Mouse (Mus musculus) midbrain, embryonic 15.5 days (tissue): ENCODE measurements at regions not wholly inside any gene's neighbourhood (a gene's known extent, or its start where the extent isn't known, plus 50 kb on each side); places are given as distances from the start of the nearest gene placed in this dataset.

Experiments used
- ATAC-seq: fragments of 200-750 bp; cut with Nextera tagmentation; replicated peaks from 2 replicates; pipeline ENCODE4 v1.8.0; 2017; ENCODE audit warnings: moderate TSS enrichment
- H3K27ac ChIP-seq: fragments of 300-500 bp; sonication (generic); 2 replicates; pipeline ENCODE4 v1.5.1; 2015; ENCODE audit warnings: mild to moderate bottlenecking, inconsistent platforms
- H3K27me3 ChIP-seq: fragments of 300-500 bp; sonication (generic); replicated peaks from 2 replicates; pipeline ENCODE4 v1.6.1; 2015; ENCODE audit warnings: inconsistent platforms
- H3K36me3 ChIP-seq: fragments of 300-500 bp; sonication (generic); replicated peaks from 2 replicates; pipeline ENCODE4 v1.6.1; 2015; ENCODE audit warnings: inconsistent platforms
- H3K4me1 ChIP-seq: fragments of 300-500 bp; sonication (generic); 2 replicates; pipeline ENCODE4 v1.6.1; 2015; ENCODE audit warnings: inconsistent platforms
- H3K4me2 ChIP-seq: fragments of 300-500 bp; sonication (generic); 2 replicates; pipeline ENCODE4 v1.6.1; 2015; ENCODE audit warnings: inconsistent platforms, mild to moderate bottlenecking, moderate library complexity
- H3K4me3 ChIP-seq: fragments of 300-500 bp; sonication (generic); 2 replicates; pipeline ENCODE4 v1.5.1; 2015; ENCODE audit warnings: mild to moderate bottlenecking, inconsistent platforms
- H3K9ac ChIP-seq: fragments of 300-500 bp; sonication (generic); 2 replicates; pipeline ENCODE4 v1.6.1; 2015; ENCODE audit warnings: mild to moderate bottlenecking, inconsistent platforms
- H3K9me3 ChIP-seq: fragments of 300-500 bp; sonication (generic); 2 replicates; pipeline ENCODE4 v1.6.1; 2016; ENCODE audit warnings: inconsistent platforms
- WGBS: fragments of 180-500 bp; shearing (Covaris S2); methylation state at CpG from one replicate; pipeline ENCODE4 v1.1.7; 2015; ENCODE audit warnings: mixed read lengths; 5-methylcytosine and 5-hydroxymethylcytosine counted together

GRCm38 (mm10) chr10:7293203-7293602, 81.2 kb upstream of the Cnksr3 start:
- Histone ChIP-seq H3K4me2 (no peak overlapping the region), H3K27ac (no peak overlapping the region), H3K9me3 (no peaks in the 10 kb centered on the region), H3K4me3 (no peak overlapping the region), H3K4me1 (no peaks in the 10 kb centered on the region), H3K27me3 (no peaks in the 10 kb centered on the region), H3K9ac (no peak overlapping the region), H3K36me3 (no peaks in the 10 kb centered on the region)
- 75% methylated on average over 5 of the region's 5 CpGs for WGBS
- ATAC-seq, result no peak

GRCm38 (mm10) chr10:7289773-7290411, 77.9 kb upstream of the Cnksr3 start:
- H3K4me1 ChIP-seq, result no peaks in the 10 kb centered on the region
- H3K9me3 ChIP-seq, result no peaks in the 10 kb centered on the region
- H3K27me3 ChIP-seq, result no peaks in the 10 kb centered on the region
- no peak overlapping the region for H3K27ac ChIP-seq
- H3K4me2 ChIP-seq, result no peak overlapping the region
- WGBS, result 87% methylated on average over 10 of the region's 10 CpGs
- no peak overlapping the region for H3K9ac ChIP-seq
- no peaks in the 10 kb centered on the region for H3K36me3 ChIP-seq
- no peak for ATAC-seq
- no peak overlapping the region for H3K4me3 ChIP-seq

GRCm38 (mm10) chr10:7285112-7285905, 73.3 kb upstream of the Cnksr3 start:
- 87% methylated on average over 7 of the region's 7 CpGs for WGBS
- no peaks in the 10 kb centered on the region for H3K4me1 ChIP-seq
- H3K27me3 ChIP-seq, result no peaks in the 10 kb centered on the region
- no peak for ATAC-seq
- no peak overlapping the region for H3K4me2 ChIP-seq
- no peaks in the 10 kb centered on the region for H3K9me3 ChIP-seq
- H3K36me3 ChIP-seq, result no peaks in the 10 kb centered on the region
- H3K4me3 ChIP-seq, result no peak overlapping the region
- no peak overlapping the region for H3K27ac ChIP-seq
- no peak overlapping the region for H3K9ac ChIP-seq

GRCm38 (mm10) chr10:7280429-7280828, 68.4 kb upstream of the Cnksr3 start:
- Histone ChIP-seq H3K9me3 (no peaks in the 10 kb centered on the region), H3K36me3 (no peaks in the 10 kb centered on the region), H3K9ac (no peak overlapping the region), H3K4me3 (no peak overlapping the region), H3K4me1 (peaks cover 4% of the 10 kb centered on the region), H3K4me2 (no peak overlapping the region), H3K27me3 (no peaks in the 10 kb centered on the region), H3K27ac (no peak overlapping the region)
- 86% methylated on average over 2 of the region's 2 CpGs for WGBS
- no peak for ATAC-seq

GRCm38 (mm10) chr10:7278820-7279219, 66.8 kb upstream of the Cnksr3 start:
- ATAC-seq, result peak; percentile 67; the same call in 1 of the 2 replicates
- no peaks in the 10 kb centered on the region for H3K9me3 ChIP-seq
- 33% methylated on average over 5 of the region's 5 CpGs for WGBS
- no peak overlapping the region for H3K4me3 ChIP-seq
- H3K36me3 ChIP-seq, result no peaks in the 10 kb centered on the region
- no peak overlapping the region for H3K9ac ChIP-seq
- no peaks in the 10 kb centered on the region for H3K27me3 ChIP-seq
- no peak overlapping the region for H3K4me2 ChIP-seq
- no peak overlapping the region for H3K27ac ChIP-seq
- peaks cover 4% of the 10 kb centered on the region for H3K4me1 ChIP-seq

- Histone ChIP-seq H3K27ac (no peak overlapping the region), H3K4me2 (no peak overlapping the region), H3K9ac (no peak overlapping the region), H3K4me1 (peaks cover 4% of the 10 kb centered on the region), H3K4me3 (no peak overlapping the region), H3K9me3 (no peaks in the 10 kb centered on the region), H3K36me3 (no peaks in the 10 kb centered on the region), H3K27me3 (no peaks in the 10 kb centered on the region)
- 82% methylated on average over 6 of the region's 6 CpGs for WGBS
- no peak for ATAC-seq
These were observed 63.3 kb upstream of the Cnksr3 start for GRCm38 (mm10) chr10:7275357-7275756.

GRCm38 (mm10) chr10:7274422-7274821, 62.4 kb upstream of the Cnksr3 start:
- Histone ChIP-seq H3K9ac (no peak overlapping the region), H3K27ac (no peak overlapping the region), H3K27me3 (no peaks in the 10 kb centered on the region), H3K36me3 (no peaks in the 10 kb centered on the region), H3K9me3 (no peaks in the 10 kb centered on the region), H3K4me2 (no peak overlapping the region), H3K4me1 (peaks cover 4% of the 10 kb centered on the region), H3K4me3 (no peak overlapping the region)
- no peak for ATAC-seq
- 87% methylated on average over 7 of the region's 7 CpGs for WGBS

GRCm38 (mm10) chr10:7271156-7271555, 59.1 kb upstream of the Cnksr3 start:
- WGBS, result 83% methylated on average over 5 of the region's 5 CpGs
- H3K9ac ChIP-seq, result no peak overlapping the region
- ATAC-seq, result no peak

GRCm38 (mm10) chr10:7268386-7269033, 56.5 kb upstream of the Cnksr3 start:
- H3K27me3 ChIP-seq, result no peaks in the 10 kb centered on the region
- H3K27ac ChIP-seq, result no peak overlapping the region
- no peak for ATAC-seq
- no peak overlapping the region for H3K4me3 ChIP-seq
- H3K9ac ChIP-seq, result no peak overlapping the region
- no peak overlapping the region for H3K4me2 ChIP-seq
- no peaks in the 10 kb centered on the region for H3K9me3 ChIP-seq
- no peaks in the 10 kb centered on the region for H3K36me3 ChIP-seq
- peaks cover 6% of the 10 kb centered on the region; the same call in 1 of the 2 replicates for H3K4me1 ChIP-seq
- 76% methylated on average over 9 of the region's 9 CpGs for WGBS

More at GRCm38 (mm10) chr10:7271156-7271555, 59.1 kb upstream of the Cnksr3 start:
- no peak overlapping the region for H3K4me3 ChIP-seq
- no peak overlapping the region for H3K27ac ChIP-seq
- no peaks in the 10 kb centered on the region for H3K4me1 ChIP-seq
- no peaks in the 10 kb centered on the region for H3K27me3 ChIP-seq
- H3K36me3 ChIP-seq, result no peaks in the 10 kb centered on the region
- no peaks in the 10 kb centered on the region for H3K9me3 ChIP-seq
- H3K4me2 ChIP-seq, result no peak overlapping the region

- no peak for ATAC-seq
- Histone ChIP-seq H3K4me3 (no peak overlapping the region), H3K9me3 (no peaks in the 10 kb centered on the region), H3K27ac (no peak overlapping the region), H3K27me3 (no peaks in the 10 kb centered on the region), H3K4me1 (peaks cover 6% of the 10 kb centered on the region; the same call in 1 of the 2 replicates), H3K4me2 (no peak overlapping the region), H3K9ac (no peak overlapping the region), H3K36me3 (no peaks in the 10 kb centered on the region)
- 88% methylated on average over 4 of the region's 4 CpGs for WGBS
These were observed 55.9 kb upstream of the Cnksr3 start for GRCm38 (mm10) chr10:7267903-7268302.

GRCm38 (mm10) chr10:7267106-7267505, 55.1 kb upstream of the Cnksr3 start:
- ATAC-seq, result no peak
- Histone ChIP-seq H3K9me3 (no peaks in the 10 kb centered on the region), H3K27ac (no peak overlapping the region), H3K4me2 (no peak overlapping the region), H3K4me3 (no peak overlapping the region), H3K4me1 (peaks cover 6% of the 10 kb centered on the region; the same call in 1 of the 2 replicates), H3K9ac (no peak overlapping the region), H3K27me3 (no peaks in the 10 kb centered on the region), H3K36me3 (no peaks in the 10 kb centered on the region)
- WGBS, result 76% methylated on average over 4 of the region's 4 CpGs

- Histone ChIP-seq H3K9me3 (no peaks in the 10 kb centered on the region), H3K36me3 (no peaks in the 10 kb centered on the region), H3K9ac (no peak overlapping the region), H3K4me2 (no peak overlapping the region), H3K27ac (no peak overlapping the region), H3K27me3 (no peaks in the 10 kb centered on the region), H3K4me1 (peaks cover 6% of the 10 kb centered on the region; the same call in 1 of the 2 replicates), H3K4me3 (no peak overlapping the region)
- 22% methylated on average over 9 of the region's 9 CpGs for WGBS
- peak; percentile 58 for ATAC-seq
These were observed 53.4 kb upstream of the Cnksr3 start for GRCm38 (mm10) chr10:7265412-7265811.
